Mouse (Mus musculus) mouse embryonic stem cell (cell line): ENCODE data around the gene Cnpy1.

Experiments
- in situ Hi-C, 2 experiments: fragments of 300-500 bp; cut with MboI; formaldehyde crosslinking; loops; 1 replicate in 1 of 2; 3 replicates in 1 of 2; pipeline ENCODE4 v1.14.3; 2019 to 2020; ENCODE audit warnings: low sequenced_read_pairs in 2 of 2, low pct_unique_long_range_greater_than_20kb in 1 of 2, mixed read lengths in 1 of 2; ENCODE audit not compliant: unreplicated experiment in 1 of 2

Cnpy1 gene

DNA sequence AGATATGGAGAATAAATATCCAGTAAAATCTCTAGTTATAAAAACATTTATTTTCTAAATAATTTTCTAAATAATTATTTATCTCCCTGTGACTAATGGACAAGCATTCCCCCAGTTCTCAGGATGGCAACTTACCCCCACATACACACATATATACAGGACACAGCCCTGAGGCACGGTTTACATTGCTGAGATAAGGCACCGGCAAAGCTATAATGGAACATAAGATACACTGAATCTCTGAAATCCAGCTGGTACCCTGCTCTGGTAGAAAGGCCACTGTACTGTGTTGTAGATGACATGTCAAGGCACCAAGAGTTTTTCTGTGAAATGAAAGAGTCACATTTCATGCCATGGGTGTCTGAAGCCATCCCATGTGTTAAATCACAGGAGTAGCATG lies 40.9 kb downstream of the Cnpy1 start:
- in situ Hi-C loops, result no loop called here

- in situ Hi-C loops, result no loop called here
Measured at GRCm38 (mm10) chr5:28203086-28203485, 42.5 kb downstream of the Cnpy1 start.

DNA sequence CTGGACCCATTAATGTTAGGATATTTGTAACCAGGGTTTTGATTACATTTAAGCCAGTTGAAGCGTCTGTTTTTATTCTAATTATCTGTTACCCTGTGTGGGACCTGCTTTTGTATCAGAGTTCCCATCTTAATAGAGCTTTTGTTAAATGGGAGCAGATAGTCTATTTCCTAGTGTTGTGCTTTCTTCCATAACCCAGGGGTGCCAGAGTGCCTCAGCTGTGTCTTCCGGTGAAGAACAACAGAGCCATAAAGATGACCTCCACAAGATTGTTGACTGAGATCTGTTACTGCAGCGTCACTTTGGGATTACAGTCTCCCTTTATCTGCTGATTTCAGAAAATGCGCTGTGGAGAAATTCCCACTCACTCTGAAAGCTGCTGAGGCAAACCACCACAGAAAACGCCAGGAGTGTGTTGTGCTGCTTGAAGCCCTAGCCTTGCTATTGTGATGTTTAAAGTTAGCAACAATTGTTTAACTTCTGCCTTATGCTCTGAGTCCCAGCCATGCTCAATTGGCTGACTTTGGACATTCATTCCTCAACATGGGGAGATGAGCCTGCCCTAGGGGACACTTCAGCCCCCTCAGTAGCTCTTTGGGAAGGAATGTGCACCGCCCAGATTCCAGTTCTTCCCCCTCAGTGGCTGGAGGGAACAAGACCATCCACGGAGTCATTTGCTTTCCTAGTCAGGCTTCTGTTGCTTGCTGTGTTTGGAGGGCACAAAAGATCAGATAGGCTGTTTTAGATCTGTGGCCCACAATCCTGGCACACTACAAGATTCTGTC lies 46.3 kb downstream of the Cnpy1 start:
- in situ Hi-C loops, result no loop called here

DNA sequence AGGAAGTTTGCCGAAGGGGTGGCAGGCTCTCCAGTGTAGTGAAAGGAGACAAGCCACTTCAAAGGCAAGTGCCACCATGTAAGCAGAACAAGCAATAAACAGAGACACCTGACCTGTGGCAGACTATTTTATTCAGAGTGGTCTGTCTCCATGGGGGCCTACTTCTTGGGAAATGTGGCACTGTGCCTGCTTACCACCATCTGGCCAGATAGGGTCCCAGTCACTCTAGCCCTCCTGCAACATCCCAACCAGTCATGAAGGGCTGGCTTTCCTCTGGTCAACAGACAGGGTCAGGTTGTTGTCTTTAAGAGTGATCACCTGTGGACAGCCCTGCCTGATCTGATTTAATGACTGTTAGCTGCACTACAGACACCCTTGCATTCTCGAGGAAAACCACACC lies 50.1 kb downstream of the Cnpy1 start:
- in situ Hi-C loops, result no loop called here

DNA sequence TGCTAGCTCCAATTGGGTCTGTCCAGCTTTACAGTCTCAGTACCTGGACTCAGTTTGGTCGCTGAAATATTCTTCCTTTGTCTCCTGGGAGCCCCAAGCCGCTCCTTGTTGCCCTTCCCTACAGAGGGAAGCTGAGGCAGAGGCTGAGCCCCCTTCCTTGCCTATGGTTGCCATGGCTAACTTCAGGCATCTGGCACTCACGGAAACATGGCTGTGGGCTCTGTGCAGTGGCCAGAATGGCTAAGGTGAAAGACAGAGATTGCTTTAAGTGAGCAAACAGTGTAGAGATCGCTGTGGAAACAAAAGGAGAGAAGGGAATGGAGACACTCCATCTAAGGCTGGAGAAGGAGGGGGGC lies 53.5 kb downstream of the Cnpy1 start:
- in situ Hi-C loops, result no loop called here

DNA sequence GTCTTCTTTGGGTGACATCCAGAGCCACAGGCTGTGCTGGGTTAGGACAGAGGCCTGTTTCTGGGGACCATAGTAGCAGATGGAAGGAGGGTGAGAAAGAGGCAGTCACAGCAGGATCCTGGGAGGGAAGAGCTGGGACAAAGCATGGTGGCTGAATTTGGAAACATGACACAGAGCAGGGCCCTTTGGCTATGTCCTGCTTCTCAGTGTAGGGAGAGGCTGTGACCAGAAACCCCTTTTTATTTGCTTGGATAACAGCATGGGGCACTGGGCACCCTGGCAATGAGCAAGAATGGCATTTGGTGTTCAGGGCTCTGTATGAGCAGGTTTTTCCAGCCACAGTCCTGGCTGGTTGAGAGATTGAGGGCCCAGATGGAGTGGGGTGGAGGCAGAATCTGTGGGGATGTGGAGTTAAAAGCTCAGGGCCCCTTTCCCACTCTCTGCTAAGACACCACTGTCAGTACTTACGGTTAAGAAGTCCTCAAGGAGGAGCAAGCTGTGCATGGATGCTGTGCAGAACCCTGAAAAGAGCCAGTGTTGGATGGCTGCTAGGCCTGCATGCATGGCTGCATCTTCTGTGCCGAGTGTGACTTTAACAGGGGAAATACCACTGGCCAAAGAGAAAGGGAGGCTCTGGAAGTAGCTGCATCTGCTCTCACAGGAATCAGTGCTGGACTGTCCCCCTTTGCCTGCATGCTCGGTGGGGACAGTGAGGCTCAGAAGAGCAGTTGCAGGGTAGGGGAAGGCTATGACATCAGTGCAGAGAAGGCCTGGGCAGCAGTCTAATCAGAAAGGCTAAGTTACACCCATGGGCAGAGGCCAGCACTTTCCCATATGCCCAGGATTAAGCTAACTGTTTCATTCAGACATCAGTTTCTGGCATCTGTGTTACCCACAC lies 54.2 kb downstream of the Cnpy1 start:
- in situ Hi-C loops, result no loop called here

DNA sequence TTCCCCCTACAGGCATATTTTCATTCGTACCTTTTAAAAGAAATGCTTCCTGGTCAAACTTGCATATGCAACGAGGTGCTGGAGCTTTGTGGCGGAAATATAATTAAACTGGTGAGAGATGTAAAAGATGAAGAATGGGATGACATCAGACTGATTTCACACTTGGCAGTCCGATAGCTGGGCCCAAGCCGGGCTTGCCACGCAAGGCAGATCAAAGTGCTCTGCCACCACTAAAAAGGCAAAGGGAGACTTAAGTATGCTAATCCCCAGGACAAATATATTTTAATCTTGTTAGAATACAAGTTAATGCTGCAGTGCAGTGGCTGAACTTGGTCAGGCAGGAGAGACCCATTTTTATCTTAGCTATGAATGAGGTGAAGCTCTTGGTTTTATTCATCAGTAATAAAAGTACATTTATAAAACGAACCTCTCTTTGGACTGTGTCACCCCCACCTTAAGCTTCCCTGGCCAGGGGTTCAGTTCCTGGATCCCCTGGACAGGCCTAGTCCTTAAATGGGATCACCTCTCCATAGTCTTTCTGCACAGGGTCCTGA lies 66.3 kb downstream of the Cnpy1 start:
- in situ Hi-C loops, result no loop called here

DNA sequence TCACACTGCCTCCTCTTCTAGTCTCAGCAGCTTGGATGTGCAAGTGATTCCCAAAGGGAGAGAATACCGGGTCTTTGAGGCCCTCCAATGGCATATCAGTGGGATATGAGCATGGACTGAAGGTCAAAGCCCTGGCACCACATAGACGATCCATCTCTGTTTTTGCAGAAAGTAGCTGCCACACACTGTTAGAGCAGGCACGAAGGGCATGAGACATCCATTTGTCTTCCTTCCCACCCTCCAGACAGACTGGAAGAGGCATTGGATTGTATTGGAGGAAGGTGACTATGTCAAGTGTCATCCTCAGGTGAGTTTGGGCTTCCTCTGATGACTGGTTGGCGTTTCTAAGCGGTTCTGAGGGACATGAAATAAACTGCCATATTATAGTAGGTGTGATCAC lies 67.3 kb downstream of the Cnpy1 start:
- in situ Hi-C loops, result no loop called here

DNA sequence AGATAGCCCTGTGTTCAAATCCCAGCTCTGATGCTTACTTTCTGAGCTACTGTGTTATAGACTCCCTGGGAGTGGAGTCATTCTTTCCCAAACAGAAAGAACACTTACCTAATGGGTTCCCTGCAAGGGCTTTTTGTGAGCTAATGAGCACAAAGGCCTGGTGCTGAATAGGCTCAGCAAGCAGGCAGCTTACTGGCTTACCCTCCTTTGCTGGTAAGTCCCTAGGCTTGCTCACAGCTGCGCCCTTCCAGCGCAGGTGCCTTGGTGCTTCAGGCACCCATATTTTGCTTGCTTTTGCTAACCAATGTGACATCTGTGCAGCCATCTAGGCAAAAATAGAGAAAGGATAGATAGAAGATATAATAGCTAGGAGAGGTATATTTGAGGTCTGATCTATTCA lies 69.0 kb downstream of the Cnpy1 start:
- in situ Hi-C loops, result no loop called here

- in situ Hi-C loops, result no loop called here
Measured at GRCm38 (mm10) chr5:28176023-28176422, 69.6 kb downstream of the Cnpy1 start.

GRCm38 (mm10) chr5:28175570-28175919 lies 70.1 kb downstream of the Cnpy1 start:
- in situ Hi-C loops, result no loop called here

DNA sequence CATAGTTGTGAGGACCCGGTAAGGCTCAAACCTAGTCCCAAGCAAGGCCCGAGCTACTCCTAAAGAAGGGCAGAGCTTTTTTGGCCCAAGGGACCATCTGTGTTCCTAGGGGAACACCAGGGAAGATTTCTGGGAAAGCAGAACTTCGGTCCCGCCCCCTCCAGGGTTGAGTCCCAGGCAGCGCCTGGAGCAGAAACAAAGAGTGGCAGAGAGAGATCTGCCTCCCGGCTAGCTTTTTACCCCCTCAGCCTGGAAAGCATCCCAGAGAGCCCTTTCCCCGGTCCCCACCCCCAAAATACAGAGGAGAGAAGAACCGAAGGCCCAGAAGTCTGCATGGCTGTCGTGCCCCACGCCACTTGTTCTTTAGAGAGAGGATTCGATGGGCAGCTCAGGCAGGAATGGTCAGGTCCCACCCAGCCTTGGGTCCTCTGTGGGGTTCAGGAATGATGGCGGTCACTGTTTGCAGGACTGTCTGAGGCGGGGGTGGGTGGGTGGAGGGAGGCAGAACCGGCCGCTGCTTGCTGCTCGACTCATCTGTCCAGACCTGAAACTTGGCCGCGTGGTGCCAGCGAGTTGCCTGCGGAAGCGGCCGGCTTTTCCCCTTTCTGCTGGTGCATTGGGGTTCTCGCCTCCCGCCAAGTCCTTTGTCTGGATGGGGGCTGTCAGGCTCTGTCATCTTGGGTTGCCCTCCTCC lies 70.6 kb downstream of the Cnpy1 start:
- in situ Hi-C loops, result loop anchor here in 1 of 2 experiments (25.0 kb wide), 1 partner anchor 287 kb away; the partner anchor contains the start of gene Shh

GRCm38 (mm10) chr5:28174086-28174485 lies 71.5 kb downstream of the Cnpy1 start:
- in situ Hi-C loops, result loop anchor here in 1 of 2 experiments (25.0 kb wide), 1 partner anchor 288 kb away; the partner anchor contains the start of gene Shh

DNA sequence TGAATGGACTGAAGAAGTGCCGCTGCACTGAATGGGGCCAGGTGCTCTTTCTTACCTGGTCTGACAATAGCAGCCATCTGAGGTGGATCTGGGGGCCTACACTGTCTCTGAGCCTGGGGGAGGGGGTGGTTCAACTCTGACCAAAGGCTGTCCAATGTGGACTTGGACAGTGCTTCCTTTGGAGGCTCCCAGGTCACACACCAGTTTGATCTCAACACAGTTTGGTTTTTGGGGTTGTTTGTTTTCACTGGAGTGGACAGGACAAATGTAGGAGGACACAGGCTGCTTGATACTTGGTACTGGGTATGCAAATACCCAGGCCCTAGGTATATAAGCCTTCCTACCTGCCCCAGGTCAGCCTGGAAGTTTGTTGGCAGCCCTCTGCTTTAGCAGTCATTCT lies 71.9 kb downstream of the Cnpy1 start:
- in situ Hi-C loops, result loop anchor here in 1 of 2 experiments (25.0 kb wide), 1 partner anchor 289 kb away; the partner anchor contains the start of gene Shh

GRCm38 (mm10) chr5:28172921-28173670 lies 72.5 kb downstream of the Cnpy1 start:
- in situ Hi-C loops, result loop anchor here in 1 of 2 experiments (25.0 kb wide), 1 partner anchor 289 kb away; the partner anchor contains the start of gene Shh

DNA sequence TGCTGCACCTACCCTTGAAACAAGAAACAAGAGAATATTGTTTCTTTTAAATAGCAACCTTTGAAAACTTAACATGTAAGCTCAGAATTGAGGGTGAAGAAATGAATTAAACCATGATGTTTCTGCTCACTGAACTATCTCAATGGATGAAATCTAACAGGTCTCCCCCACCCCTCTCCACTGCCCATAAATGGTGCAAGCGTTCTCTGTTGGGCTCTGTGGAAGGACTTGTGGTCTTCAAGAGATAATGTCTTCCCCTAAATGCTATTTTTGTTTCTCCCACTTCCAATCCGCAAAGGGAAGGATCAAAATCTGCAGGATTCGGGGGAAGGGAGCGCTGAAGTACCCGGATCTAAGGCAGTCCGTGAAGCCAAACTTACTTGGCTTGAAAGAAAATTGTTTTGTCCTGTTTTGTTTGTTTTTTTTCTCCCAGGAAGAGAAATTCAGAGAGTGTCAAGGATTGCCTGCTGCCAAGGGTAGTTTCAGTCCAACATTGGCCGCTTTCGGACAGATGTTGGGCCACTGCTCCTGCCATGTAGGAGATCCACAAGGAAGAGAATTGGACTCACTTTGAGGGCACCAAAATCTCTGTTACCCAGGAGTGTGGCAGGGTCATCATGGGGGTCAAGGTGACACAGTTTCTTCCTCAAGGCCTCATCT lies 73.2 kb downstream of the Cnpy1 start:
- in situ Hi-C loops, result loop anchor here in 1 of 2 experiments (25.0 kb wide), 1 partner anchor 290 kb away; the partner anchor contains the start of gene Shh

DNA sequence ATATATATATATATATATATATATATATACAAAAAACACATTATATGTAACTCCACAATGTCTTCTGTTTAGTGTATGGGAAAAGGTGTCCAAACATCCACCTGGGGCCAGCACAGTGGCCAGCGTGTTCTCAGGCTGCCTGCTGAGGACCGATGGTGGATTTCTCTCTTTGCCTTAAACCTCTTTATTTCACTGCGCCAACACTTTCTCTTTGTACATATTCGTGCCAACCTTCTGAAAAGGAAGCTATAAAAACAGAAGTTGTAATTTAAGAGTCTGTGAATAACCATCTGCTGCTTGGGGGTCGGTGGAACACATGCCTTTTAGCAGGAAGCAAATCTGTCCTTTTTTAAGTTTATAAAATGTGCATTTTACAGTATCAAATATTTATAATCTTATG lies 73.9 kb downstream of the Cnpy1 start:
- in situ Hi-C loops, result loop anchor here in 1 of 2 experiments (25.0 kb wide), 1 partner anchor 291 kb away; the partner anchor contains the start of gene Shh
